14 mouse cellular contexts compared by ENCODE assay signal in the genomic region with DNA sequence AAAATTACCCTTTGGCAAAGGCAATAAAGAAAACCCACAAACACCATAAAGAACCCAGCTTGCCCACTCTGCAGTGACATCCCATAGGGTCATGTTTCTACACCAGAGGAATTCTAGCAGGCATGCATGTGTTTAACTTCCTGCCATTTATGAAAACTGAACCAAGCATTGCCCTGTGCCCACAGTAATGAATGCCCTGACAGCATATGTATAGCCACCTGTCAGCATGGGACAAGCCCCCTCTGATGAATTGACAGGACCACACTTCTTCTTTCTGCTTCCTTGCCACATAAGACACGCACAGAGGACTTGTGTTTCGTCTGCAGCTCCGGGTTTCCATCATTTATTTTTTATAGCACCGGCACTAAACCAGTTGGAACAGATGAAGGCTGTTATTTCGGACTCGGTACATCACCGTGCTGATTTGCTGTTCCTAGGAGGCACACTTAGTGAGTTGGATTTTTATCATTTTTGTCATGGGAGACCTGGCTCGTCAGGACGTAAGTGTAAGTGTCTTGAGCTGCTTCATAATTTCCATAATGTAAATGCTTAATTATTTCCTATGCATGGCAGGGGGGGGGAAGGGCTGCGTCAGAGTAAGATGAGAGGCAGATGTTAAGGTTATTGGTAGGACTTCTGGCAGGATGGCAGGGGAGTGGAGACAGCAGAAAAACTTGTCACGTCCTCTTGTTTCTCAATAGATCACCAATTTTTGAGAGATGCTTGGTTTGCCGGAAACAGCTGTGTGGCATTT.
DNase-seq lines count a peak whose midpoint lies in the region; ATAC-seq and TF ChIP-seq lines count a peak whose summit lies in the region.
"Had no signal": no experiment of that assay in that cellular context is flagged by ENCODE, and none has a peak within 500 bp of the region (broad histone marks: within the 10 kb centered on the region; RNA-seq: fewer than 3 reads in every experiment).

No protein-coding gene starts in this region.

- ATAC-seq in embryonic facial prominence, embryonic 11.5 days (replicated peaks; ENCODE audit: insufficient number of reproducible peaks, low FRiP score, low TSS enrichment, low read depth): no peak
- ATAC-seq in kidney, embryonic 15.5 days (replicated peaks; ENCODE audit: low FRiP score): peak; percentile 59
- peak; percentile 34; the same call in 1 of the 2 replicates for ATAC-seq in embryonic facial prominence, embryonic 15.5 days (ENCODE audit: insufficient number of reproducible peaks, low FRiP score, low TSS enrichment, low read depth)
- no peak for ATAC-seq in limb, embryonic 14.5 days (ENCODE audit: low FRiP score, low read depth)

- 65% methylated on average over 12 of the region's 12 CpGs for WGBS in embryonic facial prominence, embryonic 11.5 days
- 79% methylated on average over 12 of the region's 12 CpGs for WGBS in embryonic facial prominence, embryonic 10.5 days
- 30% methylated on average over 12 of the region's 12 CpGs for WGBS in kidney, embryonic 15.5 days
- WGBS in embryonic facial prominence, embryonic 15.5 days: 41% methylated on average over 12 of the region's 12 CpGs
- 20% methylated on average over 12 of the region's 12 CpGs for WGBS in limb, embryonic 14.5 days

- H3K27me3 ChIP-seq in embryonic facial prominence, embryonic 11.5 days (ENCODE audit: control insufficient read depth, insufficient read depth, low read length): no peaks in the 10 kb centered on the region
- H3K27me3 ChIP-seq in embryonic facial prominence, embryonic 10.5 days (replicated peaks; ENCODE audit: low read depth, poor library complexity, severe bottlenecking): no peaks in the 10 kb centered on the region
- no peaks in the 10 kb centered on the region for H3K27me3 ChIP-seq in kidney, embryonic 15.5 days
- H3K27me3 ChIP-seq in embryonic facial prominence, embryonic 15.5 days: no peaks in the 10 kb centered on the region
- H3K27me3 ChIP-seq in limb, embryonic 14.5 days (ENCODE audit: control insufficient read depth, insufficient read depth, low read length): no peaks in the 10 kb centered on the region

- no peak overlapping the region for H3K27ac ChIP-seq in embryonic facial prominence, embryonic 11.5 days (replicated peaks; ENCODE audit: low read depth, low read length)
- no peak overlapping the region for H3K27ac ChIP-seq in embryonic facial prominence, embryonic 10.5 days (replicated peaks)
- H3K27ac ChIP-seq in kidney, embryonic 15.5 days: peak overlapping the region; percentile 76
- no peak overlapping the region for H3K27ac ChIP-seq in embryonic facial prominence, embryonic 15.5 days (replicated peaks)
- no peak overlapping the region for H3K27ac ChIP-seq in limb, embryonic 14.5 days (replicated peaks; ENCODE audit: low read depth, low read length)

- H3K4me3 ChIP-seq in embryonic facial prominence, embryonic 11.5 days (ENCODE audit: low read depth, low read length): no peak overlapping the region
- H3K4me3 ChIP-seq in embryonic facial prominence, embryonic 10.5 days: no peak overlapping the region
- no peak overlapping the region for H3K4me3 ChIP-seq in kidney, embryonic 15.5 days (replicated peaks)
- H3K4me3 ChIP-seq in embryonic facial prominence, embryonic 15.5 days (replicated peaks): no peak overlapping the region
- no peak overlapping the region for H3K4me3 ChIP-seq in limb, embryonic 14.5 days (replicated peaks; ENCODE audit: low read length)

- H3K4me1 ChIP-seq in embryonic facial prominence, embryonic 11.5 days (ENCODE audit: control insufficient read depth, insufficient read depth, low read length): no peaks in the 10 kb centered on the region
- 0 out of 2 replicates have a peak, but pooled peaks cover 9% of the 10 kb centered on the region for H3K4me1 ChIP-seq in embryonic facial prominence, embryonic 10.5 days
- peaks cover 38% of the 10 kb centered on the region for H3K4me1 ChIP-seq in kidney, embryonic 15.5 days
- H3K4me1 ChIP-seq in embryonic facial prominence, embryonic 15.5 days: peaks cover 10% of the 10 kb centered on the region
- peaks cover 22% of the 10 kb centered on the region for H3K4me1 ChIP-seq in limb, embryonic 14.5 days (ENCODE audit: control insufficient read depth, insufficient read depth, low read length)

- H3K9ac ChIP-seq in embryonic facial prominence, embryonic 11.5 days (replicated peaks; ENCODE audit: low read length): no peak overlapping the region
- no peak overlapping the region for H3K9ac ChIP-seq in kidney, embryonic 15.5 days
- H3K9ac ChIP-seq in embryonic facial prominence, embryonic 15.5 days: no peak overlapping the region
- no peak overlapping the region; the same call in 1 of the 2 replicates for H3K9ac ChIP-seq in limb, embryonic 14.5 days (ENCODE audit: low read depth, low read length, severe bottlenecking)
- H3K9ac ChIP-seq: lung, embryonic 14.5 days had no signal

- no peaks in the 10 kb centered on the region for H3K36me3 ChIP-seq in embryonic facial prominence, embryonic 11.5 days (replicated peaks; ENCODE audit: control insufficient read depth, insufficient read depth, low read depth, low read length)
- H3K36me3 ChIP-seq in embryonic facial prominence, embryonic 10.5 days (replicated peaks): no peaks in the 10 kb centered on the region; the same call in 1 of the 2 replicates
- no peaks in the 10 kb centered on the region for H3K36me3 ChIP-seq in kidney, embryonic 15.5 days
- no peaks in the 10 kb centered on the region for H3K36me3 ChIP-seq in embryonic facial prominence, embryonic 15.5 days
- no peaks in the 10 kb centered on the region for H3K36me3 ChIP-seq in limb, embryonic 14.5 days (ENCODE audit: control insufficient read depth, insufficient read depth, low read length)

- TF ChIP-seq POLR2A in limb, embryonic 14.5 days (IDR thresholded peaks at IDR 0.05; ENCODE audit: borderline replicate concordance, extremely low read depth, insufficient read depth, insufficient read length): no peak

- peak; percentile 9 for DNase-seq in embryonic facial prominence, embryonic 11.5 days (ENCODE audit: low spot score)
- DNase-seq in embryonic facial prominence, embryonic 10.5 days (ENCODE audit: low spot score): no peak
- DNase-seq in kidney, adult 18-20 months: no peak
- no peak for DNase-seq in limb, embryonic 14.5 days (ENCODE audit: low spot score)
- no peak for DNase-seq in adrenal gland, postnatal 10 days
- no peak for DNase-seq in cerebellum, adult 9-11 months
- DNase-seq: adrenal gland, postnatal 14 days; gastrocnemius, postnatal 36 days; heart, postnatal 14 days; kidney, adult 9 months; liver had no signal

- H3K4me2 ChIP-seq in embryonic facial prominence, embryonic 11.5 days (ENCODE audit: low read depth, low read length): no peak overlapping the region
- H3K4me2 ChIP-seq in kidney, embryonic 15.5 days: peak overlapping the region; percentile 37
- H3K4me2 ChIP-seq in embryonic facial prominence, embryonic 15.5 days (replicated peaks): no peak overlapping the region
- peak overlapping the region; percentile 30; the same call in 1 of the 2 replicates for H3K4me2 ChIP-seq in limb, embryonic 14.5 days (replicated peaks; ENCODE audit: low read depth, low read length, severe bottlenecking)
- H3K4me2 ChIP-seq: lung, embryonic 14.5 days had no signal

- H3K9me3 ChIP-seq in embryonic facial prominence, embryonic 11.5 days (replicated peaks; ENCODE audit: control insufficient read depth, low read length): no peaks in the 10 kb centered on the region
- H3K9me3 ChIP-seq in embryonic facial prominence, embryonic 10.5 days: no peaks in the 10 kb centered on the region
- H3K9me3 ChIP-seq in kidney, embryonic 15.5 days (replicated peaks): no peaks in the 10 kb centered on the region
- no peaks in the 10 kb centered on the region for H3K9me3 ChIP-seq in embryonic facial prominence, embryonic 15.5 days (replicated peaks)
- H3K9me3 ChIP-seq in limb, embryonic 14.5 days (ENCODE audit: control insufficient read depth, low read length): no peaks in the 10 kb centered on the region

Comparison
In these comparisons a context has a peak if more than half of its experiments do, and no peak if none do; other contexts are left out.
1. ATAC-seq: peak in kidney, embryonic 15.5 days (single experiment) and embryonic facial prominence, embryonic 15.5 days (single experiment); none in embryonic facial prominence, embryonic 11.5 days (single experiment) and limb, embryonic 14.5 days (single experiment).
2. H3K4me2 ChIP-seq: peak in kidney, embryonic 15.5 days (single experiment) and limb, embryonic 14.5 days (single experiment); none in embryonic facial prominence, embryonic 11.5 days (single experiment) and embryonic facial prominence, embryonic 15.5 days (single experiment).